Mouse (Mus musculus): Measurements from ENCODE around the gene Arhgap17. TPM values are rescaled to one million over a fixed set of nuclear protein-coding genes. Genes with fewer than 3 reads are reported as not detected.

The Arhgap17 gene
- total and polyA plus RNA-seq, 3 experiments = 2.6 to 124 (median 33.7) TPM

GRCm38 (mm10) chr7:123258103-123258502 is 111.6 kb downstream of the Arhgap17 start:
- no peak for DNase-seq (ENCODE audit: low read depth, low spot score)
- Histone ChIP-seq H3K9ac (ENCODE audit: control insufficient read depth, low read depth, low read length, poor library complexity, severe bottlenecking) (no peak overlapping the region), H3K4me3 (ENCODE audit: control insufficient read depth in 1 of 2, insufficient read depth in 1 of 2, low read depth in 2 of 2, low read length in 2 of 2) (no peak overlapping the region), H3K27ac (ENCODE audit: control insufficient read depth, low read depth, low read length) (no peak overlapping the region), H3K36me3 (ENCODE audit: control insufficient read depth in 1 of 2, insufficient read depth in 2 of 2, low read length in 2 of 2) (no peaks in the 10 kb centered on the region), H3K79me2 (ENCODE audit: control insufficient read depth, insufficient read depth, low read length, poor library complexity) (no peaks in the 10 kb centered on the region), H3K9me3 (replicated peaks; ENCODE audit: insufficient read depth, low read length) (no peaks in the 10 kb centered on the region), H3K4me1 (ENCODE audit: control insufficient read depth in 1 of 2, insufficient read depth in 2 of 2, low read length in 2 of 2) (no peaks in the 10 kb centered on the region), H3K27me3 (ENCODE audit: control insufficient read depth in 1 of 2, insufficient read depth in 2 of 2, low read length in 2 of 2) (peaks cover 0 to 4% of the 10 kb centered on the region in 2 experiments; a peak in 2 of 4 replicates)
- no peak for TF ChIP-seq CTCF (IDR thresholded peaks at IDR 0.05 in 2 of 3, conservative IDR thresholded peaks at IDR 0.05 in 1 of 3; ENCODE audit: control insufficient read depth in 1 of 3, insufficient read depth in 1 of 3, low read depth in 2 of 3, low read length in 3 of 3, poor library complexity in 1 of 3, severe bottlenecking in 1 of 3)
- no peak for TF ChIP-seq ELF1 (IDR thresholded peaks at IDR 0.05; ENCODE audit: low read depth, low read length)
- no peak for TF ChIP-seq TAL1 (IDR thresholded peaks at IDR 0.05; ENCODE audit: low read length)
- no peak for TF ChIP-seq KAT2A (conservative IDR thresholded peaks at IDR 0.05; ENCODE audit: low read depth, low read length)
- no peak for TF ChIP-seq MAZ (IDR thresholded peaks at IDR 0.05; ENCODE audit: low read depth, low read length)
- TF ChIP-seq RCOR1 (IDR thresholded peaks at IDR 0.05; ENCODE audit: low read depth, low read length) = no peak
- TF ChIP-seq GATA1 (IDR thresholded peaks at IDR 0.05; ENCODE audit: low read depth, low read length) = no peak
- no peak for TF ChIP-seq JUND (IDR thresholded peaks at IDR 0.05; ENCODE audit: low read depth, low read length)
- TF ChIP-seq MAFK (IDR thresholded peaks at IDR 0.05; ENCODE audit: borderline replicate concordance, low read depth, low read length) = no peak
- no peak for TF ChIP-seq NELFE (IDR thresholded peaks at IDR 0.05; ENCODE audit: low read depth, low read length)
- no peak for TF ChIP-seq SIN3A (IDR thresholded peaks at IDR 0.05; ENCODE audit: low read length)
- no peak for TF ChIP-seq MEF2A (IDR thresholded peaks at IDR 0.05; ENCODE audit: extremely low read depth, insufficient replicate concordance, low read depth, low read length, poor library complexity, severe bottlenecking)
- TF ChIP-seq POLR2AphosphoS5 (IDR thresholded peaks at IDR 0.05; ENCODE audit: borderline replicate concordance, low read depth, low read length) = no peak
- no peak for TF ChIP-seq ZC3H11A (IDR thresholded peaks at IDR 0.05; ENCODE audit: low read depth, low read length)
- TF ChIP-seq ETS1 (IDR thresholded peaks at IDR 0.05; ENCODE audit: low read depth, low read length) = no peak
- no peak for TF ChIP-seq USF1 (IDR thresholded peaks at IDR 0.05; ENCODE audit: low read depth, low read length)
- no peak for TF ChIP-seq ZMIZ1 (IDR thresholded peaks at IDR 0.05; ENCODE audit: low read depth, low read length)

- Histone ChIP-seq H3K36me3 (ENCODE audit: control insufficient read depth in 1 of 2, insufficient read depth in 2 of 2, low read length in 2 of 2) (no peaks in the 10 kb centered on the region), H3K79me2 (ENCODE audit: control insufficient read depth, insufficient read depth, low read length, poor library complexity) (no peaks in the 10 kb centered on the region), H3K9ac (ENCODE audit: control insufficient read depth, low read depth, low read length, poor library complexity, severe bottlenecking) (no peak overlapping the region), H3K4me1 (ENCODE audit: control insufficient read depth in 1 of 2, insufficient read depth in 2 of 2, low read length in 2 of 2) (no peaks in the 10 kb centered on the region), H3K9me3 (replicated peaks; ENCODE audit: insufficient read depth, low read length) (no peaks in the 10 kb centered on the region), H3K4me3 (ENCODE audit: control insufficient read depth in 1 of 2, insufficient read depth in 1 of 2, low read depth in 2 of 2, low read length in 2 of 2) (no peak overlapping the region), H3K27me3 (ENCODE audit: control insufficient read depth in 1 of 2, insufficient read depth in 2 of 2, low read length in 2 of 2) (peaks cover 0 to 4% of the 10 kb centered on the region in 2 experiments; a peak in 1 of 4 replicates), H3K27ac (ENCODE audit: control insufficient read depth, low read depth, low read length) (no peak overlapping the region)
- DNase-seq (ENCODE audit: low read depth, low spot score) = no peak
- TF ChIP-seq POLR2AphosphoS2 (IDR thresholded peaks at IDR 0.05; ENCODE audit: low read length) (no peak), ZNF384 (IDR thresholded peaks at IDR 0.05; ENCODE audit: low read depth, low read length) (no peak), USF2 (IDR thresholded peaks at IDR 0.05; ENCODE audit: borderline replicate concordance in 1 of 2, insufficient read depth in 1 of 2, low read depth in 1 of 2, low read length in 2 of 2) (no peak), ZKSCAN1 (IDR thresholded peaks at IDR 0.05; ENCODE audit: low read depth, low read length) (no peak), POLR2AphosphoS5 (IDR thresholded peaks at IDR 0.05; ENCODE audit: borderline replicate concordance, low read depth, low read length) (no peak), RCOR1 (IDR thresholded peaks at IDR 0.05; ENCODE audit: low read depth, low read length) (no peak), GATA1 (IDR thresholded peaks at IDR 0.05; ENCODE audit: low read depth, low read length) (no peak), MEF2A (IDR thresholded peaks at IDR 0.05; ENCODE audit: extremely low read depth, insufficient replicate concordance, low read depth, low read length, poor library complexity, severe bottlenecking) (no peak), KAT2A (conservative IDR thresholded peaks at IDR 0.05; ENCODE audit: low read depth, low read length) (no peak), CHD2 (IDR thresholded peaks at IDR 0.05; ENCODE audit: low read length) (no peak), SMC3 (IDR thresholded peaks at IDR 0.05; ENCODE audit: low read depth, low read length) (no peak), POLR2A (IDR thresholded peaks at IDR 0.05; ENCODE audit: control insufficient read depth in 1 of 2, insufficient read depth in 1 of 2, low read depth in 1 of 2, low read length in 2 of 2, poor library complexity in 1 of 2) (no peak), CHD1 (IDR thresholded peaks at IDR 0.05; ENCODE audit: low read depth, low read length) (no peak), RAD21 (IDR thresholded peaks at IDR 0.05; ENCODE audit: low read depth, low read length) (no peak)
Measured at GRCm38 (mm10) chr7:123254196-123254970, 115.3 kb downstream of the Arhgap17 start.
